Mouse (Mus musculus): ENCODE measurements at regions not wholly inside any gene's neighbourhood (a gene's known extent, or its start where the extent isn't known, plus 50 kb on each side); places are given as distances from the start of the nearest gene placed in this dataset.

GRCm38 (mm10) chr4:98254856-98255853 lies 128.0 kb downstream of the Tm2d1 start:
- TF ChIP-seq POLR2A (IDR thresholded peaks at IDR 0.05; ENCODE audit: control insufficient read depth, extremely low read depth, insufficient read depth, low read length, poor library complexity) (no peak), CTCF (IDR thresholded peaks at IDR 0.05; ENCODE audit: borderline replicate concordance, control insufficient read depth, extremely low read depth, insufficient read depth, low read length, poor library complexity) (no peak)

Data from thymus, adult 2 months (tissue).